Mouse (Mus musculus) lung, embryonic 16.5 days (tissue): Measurements from ENCODE around the gene Prkcq. TPM values are rescaled to one million over a fixed set of nuclear protein-coding genes. Genes with fewer than 3 reads are reported as not detected.

ENCODE experiments used
- ATAC-seq: fragments of 200-750 bp; cut with Nextera tagmentation; 2 replicates; pipeline ENCODE4 v1.8.0; 2017; ENCODE audit warnings: low read depth, mild to moderate bottlenecking, moderate library complexity
- H3K27ac ChIP-seq: fragments of 300-500 bp; sonication (generic); 2 replicates; pipeline ENCODE4 v1.5.1; 2014; ENCODE audit warnings: mild to moderate bottlenecking, control low read depth, low read length
- H3K27me3 ChIP-seq: fragments of 300-500 bp; sonication (generic); 2 replicates; pipeline ENCODE4 v1.6.1; 2014; ENCODE audit warnings: low read depth, low read length, mixed read lengths; ENCODE audit not compliant: control insufficient read depth, insufficient read depth
- H3K36me3 ChIP-seq: fragments of 300-500 bp; sonication (generic); 2 replicates; pipeline ENCODE4 v1.6.1; 2014; ENCODE audit warnings: low read length; ENCODE audit not compliant: control insufficient read depth, insufficient read depth
- H3K4me1 ChIP-seq: fragments of 300-500 bp; sonication (generic); replicated peaks from 2 replicates; pipeline ENCODE4 v1.6.1; 2014; ENCODE audit warnings: low read length, mixed read lengths; ENCODE audit not compliant: control insufficient read depth, insufficient read depth
- H3K4me2 ChIP-seq: fragments of 300-500 bp; sonication (generic); 2 replicates; pipeline ENCODE4 v1.6.1; 2014; ENCODE audit warnings: low read depth, low read length, control low read depth
- H3K4me3 ChIP-seq: fragments of 300-500 bp; sonication (generic); 2 replicates; pipeline ENCODE4 v1.5.1; 2014; ENCODE audit warnings: mild to moderate bottlenecking, low read length, control low read depth
- H3K9ac ChIP-seq: fragments of 300-500 bp; sonication (generic); 2 replicates; pipeline ENCODE4 v1.6.1; 2014; ENCODE audit warnings: low read length, control low read depth
- H3K9me3 ChIP-seq: fragments of 300-500 bp; sonication (generic); 2 replicates; pipeline ENCODE4 v1.6.1; 2016; ENCODE audit warnings: low read length; ENCODE audit not compliant: control insufficient read depth
- WGBS: fragments of 180-500 bp; shearing (Covaris S2); extraction: QIAGEN DNeasy Blood & Tissue Kit; methylation state at CpG from one replicate; pipeline ENCODE4 v1.1.7; 2014; 5-methylcytosine and 5-hydroxymethylcytosine counted together
- polyA plus RNA-seq: library from polyadenylated mRNA; unstranded; fragments of >200 nt; fragmentation: Nextera tagmentation; extraction: Ambion mirVana; gene quantifications from 2 replicates; pipeline ENCODE4 v1.2.1, GENCODE M21; 2015

Gene Prkcq
- polyA plus RNA-seq, 1 experiment from 2014 or later = 2.4 TPM

DNA sequence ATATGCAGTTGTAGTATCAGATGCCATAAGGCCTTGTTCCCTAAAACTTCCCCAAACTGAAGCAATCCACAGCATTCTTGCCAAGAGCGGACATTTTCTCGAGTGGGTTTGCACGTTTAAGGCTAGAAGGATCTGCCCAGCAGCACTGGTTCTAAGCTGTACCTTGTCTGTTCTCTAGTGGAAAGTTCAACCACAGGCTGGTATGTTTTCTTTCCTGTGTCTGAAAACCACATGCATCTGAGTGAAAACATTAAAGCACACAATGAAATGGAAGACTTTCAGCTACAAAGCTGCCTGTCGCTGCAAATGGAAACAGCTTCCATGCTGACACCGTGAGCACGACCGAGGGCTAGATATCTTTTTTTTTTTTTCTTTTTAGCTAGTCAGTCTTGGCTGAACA lies 12.3 kb upstream of the Prkcq start:
- no peak overlapping the region for H3K27ac ChIP-seq
- 87% methylated on average over 7 of the region's 7 CpGs for WGBS
- H3K4me3 ChIP-seq = no peak overlapping the region
- H3K27me3 ChIP-seq = no peaks in the 10 kb centered on the region
- H3K9ac ChIP-seq = no peak overlapping the region
- H3K4me2 ChIP-seq = no peak overlapping the region
- no peaks in the 10 kb centered on the region for H3K4me1 ChIP-seq
- no peaks in the 10 kb centered on the region for H3K36me3 ChIP-seq
- ATAC-seq = no peak
- no peaks in the 10 kb centered on the region for H3K9me3 ChIP-seq

DNA sequence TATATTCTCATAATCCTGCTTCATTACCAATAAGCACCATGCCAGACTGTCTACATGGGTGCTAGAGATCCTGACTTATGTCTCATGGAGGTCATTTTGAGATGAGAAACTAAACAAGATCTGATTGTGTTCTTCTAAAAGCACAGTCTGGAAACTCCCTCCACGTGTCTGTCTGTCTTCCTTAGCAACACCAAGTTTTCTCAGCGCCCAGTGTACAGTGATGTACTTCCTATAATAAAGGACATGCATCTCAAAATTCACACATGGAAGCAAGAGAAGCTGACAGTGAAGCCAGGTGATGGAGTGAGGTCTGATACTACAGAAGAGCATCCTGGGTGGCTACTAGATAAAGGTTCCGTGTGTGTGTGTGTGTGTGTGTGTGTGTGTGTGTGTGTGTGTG lies 11.2 kb upstream of the Prkcq start:
- Histone ChIP-seq H3K4me1 (no peaks in the 10 kb centered on the region), H3K4me3 (no peak overlapping the region), H3K36me3 (no peaks in the 10 kb centered on the region), H3K4me2 (no peak overlapping the region), H3K9me3 (no peaks in the 10 kb centered on the region), H3K9ac (no peak overlapping the region), H3K27ac (no peak overlapping the region), H3K27me3 (no peaks in the 10 kb centered on the region)
- ATAC-seq = no peak
- 60% methylated on average over 3 of the region's 3 CpGs for WGBS

DNA sequence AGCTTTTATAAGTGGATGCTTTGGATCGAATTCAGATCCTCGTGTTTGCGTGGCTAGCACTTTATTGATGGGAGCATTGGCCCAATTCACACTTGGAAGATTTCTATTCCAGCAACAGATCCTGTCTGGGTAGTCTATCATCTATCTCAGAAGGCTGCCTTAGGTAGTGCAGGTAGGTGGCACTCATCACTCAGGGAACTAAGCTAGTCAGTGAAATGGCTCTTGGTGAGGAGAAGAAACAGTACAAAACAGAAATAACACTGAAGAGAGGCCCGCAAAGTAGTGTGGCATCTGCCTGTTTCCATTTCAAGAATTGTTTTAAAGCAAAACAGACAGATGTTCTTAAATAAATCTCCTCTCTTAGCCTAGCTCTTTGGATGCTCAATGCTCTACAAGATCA lies 10.6 kb upstream of the Prkcq start:
- no peak for ATAC-seq
- WGBS = 84% methylated on average over 4 of the region's 4 CpGs
- no peak overlapping the region for H3K9ac ChIP-seq
- H3K27ac ChIP-seq = no peak overlapping the region
- H3K9me3 ChIP-seq = no peaks in the 10 kb centered on the region
- H3K4me2 ChIP-seq = no peak overlapping the region
- no peak overlapping the region for H3K4me3 ChIP-seq
- H3K36me3 ChIP-seq = no peaks in the 10 kb centered on the region
- H3K27me3 ChIP-seq = no peaks in the 10 kb centered on the region
- H3K4me1 ChIP-seq = no peaks in the 10 kb centered on the region

DNA sequence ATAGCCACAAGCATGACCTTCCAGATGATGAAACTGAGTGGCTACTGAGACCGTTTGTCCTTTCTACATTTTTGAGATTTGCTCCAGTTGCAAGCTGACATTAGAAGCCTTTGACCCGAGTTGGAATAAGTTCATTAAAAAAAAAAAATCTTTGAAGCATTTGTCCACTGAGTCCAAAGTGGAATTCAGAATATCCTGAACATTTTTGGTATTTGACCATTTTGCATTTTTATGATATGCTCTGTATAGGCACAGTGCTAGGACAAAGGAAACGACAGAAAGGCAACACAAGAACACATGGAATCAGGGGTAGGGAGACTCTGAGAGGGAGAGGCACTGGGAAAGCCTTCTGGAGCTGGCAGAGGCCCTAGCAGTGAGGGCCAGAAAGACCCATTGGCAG lies 9.2 kb upstream of the Prkcq start:
- WGBS = 48% methylated on average over 3 of the region's 3 CpGs
- Histone ChIP-seq H3K4me3 (no peak overlapping the region), H3K27me3 (no peaks in the 10 kb centered on the region), H3K4me2 (no peak overlapping the region), H3K27ac (no peak overlapping the region), H3K9me3 (no peaks in the 10 kb centered on the region), H3K36me3 (no peaks in the 10 kb centered on the region), H3K9ac (no peak overlapping the region), H3K4me1 (no peaks in the 10 kb centered on the region)
- ATAC-seq = no peak

DNA sequence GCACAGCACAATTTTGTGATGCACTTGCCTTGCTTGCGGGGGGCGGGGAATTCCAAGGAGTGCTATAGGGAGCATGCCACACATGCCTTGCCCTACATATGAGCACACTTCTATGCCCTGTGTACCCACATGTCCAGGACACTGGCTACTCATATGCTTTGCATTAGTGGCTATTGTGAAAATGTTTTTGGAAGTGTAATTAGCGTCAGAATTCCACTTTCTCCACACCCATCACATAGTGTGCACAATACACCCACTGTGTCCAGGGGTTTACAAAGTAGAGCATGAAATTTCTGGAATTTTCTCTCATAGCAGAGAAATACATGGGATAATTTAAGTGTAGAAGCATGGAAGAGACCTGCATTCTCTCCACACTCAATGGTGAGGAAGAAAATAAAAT lies 7.7 kb upstream of the Prkcq start:
- no peak overlapping the region for H3K27ac ChIP-seq
- no peaks in the 10 kb centered on the region for H3K27me3 ChIP-seq
- H3K36me3 ChIP-seq = no peaks in the 10 kb centered on the region
- no peaks in the 10 kb centered on the region for H3K4me1 ChIP-seq
- ATAC-seq = no peak
- no peak overlapping the region for H3K4me2 ChIP-seq
- 84% methylated on average over 3 of the region's 3 CpGs for WGBS
- no peak overlapping the region for H3K4me3 ChIP-seq
- no peak overlapping the region for H3K9ac ChIP-seq
- no peaks in the 10 kb centered on the region for H3K9me3 ChIP-seq

DNA sequence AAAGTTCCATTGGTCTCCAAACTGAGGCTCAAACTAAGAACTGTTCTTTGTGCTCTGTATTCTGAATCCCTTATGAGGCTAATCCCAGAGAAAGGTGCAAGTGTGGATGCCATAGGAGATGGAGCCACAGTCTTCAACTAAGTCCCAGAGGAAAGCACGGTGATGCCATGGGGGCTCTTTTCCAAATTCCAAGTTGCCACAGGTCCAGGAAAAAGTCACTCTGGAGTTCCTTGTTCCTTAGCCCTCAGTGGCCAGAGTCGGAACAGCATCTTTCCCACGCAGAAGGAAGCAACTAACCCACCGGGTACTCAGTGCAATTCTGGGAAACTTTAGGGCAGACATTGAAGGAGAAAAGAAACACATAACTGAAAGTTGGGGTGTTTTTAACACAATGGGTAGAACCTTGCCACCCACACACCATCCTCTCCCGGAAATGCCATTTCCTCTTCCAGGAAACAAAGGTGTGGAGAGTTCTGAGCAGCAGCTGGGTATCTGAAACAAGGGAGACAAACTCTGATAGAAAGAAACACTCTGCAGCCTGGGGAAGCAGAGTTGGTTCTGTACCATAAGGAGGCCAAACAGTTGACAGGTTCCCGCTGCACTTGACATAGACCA lies 2.1 kb upstream of the Prkcq start:
- no peak overlapping the region for H3K27ac ChIP-seq
- H3K9ac ChIP-seq = no peak overlapping the region
- H3K4me3 ChIP-seq = no peak overlapping the region
- H3K4me1 ChIP-seq = peaks cover 5% of the 10 kb centered on the region
- peaks cover 8% of the 10 kb centered on the region; the same call in 1 of the 2 replicates for H3K27me3 ChIP-seq
- H3K36me3 ChIP-seq = no peaks in the 10 kb centered on the region
- no peaks in the 10 kb centered on the region for H3K9me3 ChIP-seq
- WGBS = 66% methylated on average over 6 of the region's 6 CpGs
- no peak for ATAC-seq
- H3K4me2 ChIP-seq = no peak overlapping the region

DNA sequence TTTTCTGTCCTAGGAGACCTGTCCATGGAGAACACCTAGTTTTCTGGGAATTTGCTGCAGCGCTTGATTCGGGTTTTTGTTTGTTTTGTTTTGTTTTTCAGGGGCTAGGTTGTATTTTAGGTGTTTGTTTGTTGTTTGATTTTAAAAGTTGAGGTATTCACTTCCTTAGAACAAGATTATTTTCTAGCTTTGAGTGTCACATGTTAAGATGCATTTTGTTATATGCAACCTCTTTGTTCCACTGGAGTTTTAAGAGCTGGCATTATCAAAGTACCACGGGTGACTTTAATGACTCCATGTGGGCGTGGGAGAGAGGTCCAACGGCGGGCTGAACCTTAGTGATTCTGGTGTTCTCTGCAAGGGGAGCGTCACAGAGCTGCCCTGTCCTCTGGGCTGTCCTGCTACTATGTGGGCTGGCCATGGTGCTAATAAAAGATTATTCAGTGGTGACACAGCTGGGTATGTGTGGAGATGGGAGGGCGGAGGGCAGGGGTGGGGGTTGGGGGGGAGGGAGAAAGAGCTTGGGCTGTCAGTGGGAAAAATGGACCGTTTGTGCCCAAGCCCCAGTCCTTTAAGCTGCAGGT lies 1.0 kb downstream of the Prkcq start:
- 17% methylated on average over 9 of the region's 9 CpGs for WGBS
- no peaks in the 10 kb centered on the region for H3K36me3 ChIP-seq
- ATAC-seq = no peak; the same call in 1 of the 2 replicates
- peak overlapping the region; percentile 58; the same call in 1 of the 2 replicates for H3K9ac ChIP-seq
- peak overlapping the region; percentile 56 for H3K4me3 ChIP-seq
- H3K4me1 ChIP-seq = peaks cover 5% of the 10 kb centered on the region
- peaks cover 8% of the 10 kb centered on the region; the same call in 1 of the 2 replicates for H3K27me3 ChIP-seq
- no peak overlapping the region for H3K27ac ChIP-seq
- H3K4me2 ChIP-seq = peak overlapping the region; percentile 93
- no peaks in the 10 kb centered on the region for H3K9me3 ChIP-seq

DNA sequence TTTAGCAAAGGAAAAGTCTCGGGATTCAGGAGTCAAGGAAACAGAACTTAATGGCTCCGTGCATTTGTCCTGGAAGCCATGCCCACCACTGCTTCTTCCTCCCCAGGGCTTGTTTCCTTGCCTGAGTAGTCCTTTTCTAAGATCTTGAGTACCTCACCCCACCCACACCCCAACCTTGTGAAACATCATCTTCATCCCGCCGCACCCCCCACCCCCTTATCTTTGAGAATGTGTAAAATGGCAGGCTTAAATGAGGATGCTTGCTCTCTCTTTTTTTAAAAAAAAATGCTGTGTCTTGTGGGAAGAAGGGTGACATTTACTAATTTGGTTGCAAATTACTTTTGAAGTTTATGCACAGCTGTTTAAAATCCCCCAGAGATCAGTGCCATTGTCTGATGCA lies 1.6 kb downstream of the Prkcq start:
- Histone ChIP-seq H3K9me3 (no peaks in the 10 kb centered on the region), H3K36me3 (no peaks in the 10 kb centered on the region), H3K4me1 (peaks cover 5% of the 10 kb centered on the region), H3K4me3 (no peak overlapping the region), H3K27me3 (peaks cover 8% of the 10 kb centered on the region; the same call in 1 of the 2 replicates), H3K4me2 (no peak overlapping the region), H3K27ac (no peak overlapping the region), H3K9ac (no peak overlapping the region)
- no peak for ATAC-seq
- WGBS = 41% methylated on average over 4 of the region's 4 CpGs

DNA sequence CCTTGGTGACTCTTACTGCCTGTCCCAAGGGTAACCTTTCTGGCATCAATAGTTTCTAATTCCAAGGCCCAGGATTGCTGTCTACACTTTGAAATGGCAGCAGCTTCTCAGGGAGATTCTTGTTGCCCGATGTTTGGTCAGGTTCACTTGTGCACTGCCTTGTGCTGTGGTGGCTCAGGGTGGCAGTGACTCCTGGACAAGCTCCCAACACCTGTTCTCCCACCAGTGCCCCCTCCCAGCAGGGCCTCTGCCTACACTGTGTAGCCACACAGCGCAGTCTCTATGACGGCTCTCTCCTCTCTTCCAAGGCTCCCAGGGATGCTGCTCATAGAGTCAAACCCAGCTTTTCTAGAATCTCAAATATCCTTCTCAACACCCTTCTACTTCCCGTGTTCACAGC lies 2.2 kb downstream of the Prkcq start:
- no peaks in the 10 kb centered on the region for H3K36me3 ChIP-seq
- WGBS = 75% methylated on average over 4 of the region's 4 CpGs
- H3K9me3 ChIP-seq = no peaks in the 10 kb centered on the region
- peaks cover 8% of the 10 kb centered on the region; the same call in 1 of the 2 replicates for H3K27me3 ChIP-seq
- no peak for ATAC-seq
- no peak overlapping the region for H3K4me2 ChIP-seq
- H3K27ac ChIP-seq = no peak overlapping the region
- H3K4me3 ChIP-seq = no peak overlapping the region
- no peak overlapping the region for H3K9ac ChIP-seq
- peaks cover 5% of the 10 kb centered on the region for H3K4me1 ChIP-seq
